Mouse (Mus musculus) small intestine, adult 2 months (tissue): ENCODE measurements around the gene Nktr. TPM values are rescaled to one million over a fixed set of nuclear protein-coding genes. Genes with fewer than 3 reads are reported as not detected.

ENCODE experiments used
- H3K27ac ChIP-seq: fragments of 200-500 bp; 2 replicates; pipeline ENCODE4 v1.5.1; 2012; ENCODE audit warnings: low read depth, low read length, control low read depth, inconsistent platforms; ENCODE audit not compliant: insufficient read depth
- H3K27me3 ChIP-seq: fragments of 200-500 bp; 2 replicates; pipeline ENCODE4 v1.6.1; 2012; ENCODE audit warnings: mild to moderate bottlenecking, moderate library complexity, low read length, inconsistent platforms; ENCODE audit not compliant: control insufficient read depth, insufficient read depth
- H3K36me3 ChIP-seq: fragments of 200-500 bp; 2 replicates; pipeline ENCODE4 v1.6.1; 2012; ENCODE audit warnings: mild to moderate bottlenecking, low read length, control low read depth, inconsistent platforms; ENCODE audit not compliant: control insufficient read depth, insufficient read depth
- H3K4me1 ChIP-seq: fragments of 200-500 bp; 2 replicates; pipeline ENCODE4 v1.6.1; 2012; ENCODE audit warnings: low read length, inconsistent platforms, mixed read lengths; ENCODE audit not compliant: control insufficient read depth, insufficient read depth, insufficient read length
- H3K4me3 ChIP-seq: fragments of 200-500 bp; 2 replicates; pipeline ENCODE4 v1.5.1; 2012; ENCODE audit warnings: low read depth, mild to moderate bottlenecking, control low read depth, inconsistent platforms, low read length, moderate library complexity
- CTCF ChIP-seq: fragments of 200-500 bp; IDR thresholded peaks from 2 replicates; pipeline ENCODE4 v1.5.1; 2012; ENCODE audit warnings: low read depth, mild to moderate bottlenecking, control low read depth, inconsistent platforms, low read length, moderate library complexity, mixed read lengths; ENCODE audit not compliant: insufficient replicate concordance, insufficient read length; ENCODE audit errors: extremely low read depth
- POLR2A ChIP-seq: fragments of 200-500 bp; IDR thresholded peaks from 2 replicates; pipeline ENCODE4 v1.6.1; 2012; ENCODE audit warnings: low read depth, mild to moderate bottlenecking, control low read depth, inconsistent platforms, low read length, moderate library complexity
- WGBS: fragments of 180-500 bp; shearing (Covaris S2); methylation state at CpG from one replicate; pipeline ENCODE4 v1.1.7; 2018; 5-methylcytosine and 5-hydroxymethylcytosine counted together
- polyA plus RNA-seq: library from polyadenylated mRNA; depleted of rRNA; stranded (reverse); fragments of >200 nt; gene quantifications from 2 replicates; pipeline ENCODE4 v1.2.3, GENCODE M21; 2012; rRNA removed

Nktr gene
- polyA plus RNA-seq, 1 experiment, result 30.2 TPM

DNA sequence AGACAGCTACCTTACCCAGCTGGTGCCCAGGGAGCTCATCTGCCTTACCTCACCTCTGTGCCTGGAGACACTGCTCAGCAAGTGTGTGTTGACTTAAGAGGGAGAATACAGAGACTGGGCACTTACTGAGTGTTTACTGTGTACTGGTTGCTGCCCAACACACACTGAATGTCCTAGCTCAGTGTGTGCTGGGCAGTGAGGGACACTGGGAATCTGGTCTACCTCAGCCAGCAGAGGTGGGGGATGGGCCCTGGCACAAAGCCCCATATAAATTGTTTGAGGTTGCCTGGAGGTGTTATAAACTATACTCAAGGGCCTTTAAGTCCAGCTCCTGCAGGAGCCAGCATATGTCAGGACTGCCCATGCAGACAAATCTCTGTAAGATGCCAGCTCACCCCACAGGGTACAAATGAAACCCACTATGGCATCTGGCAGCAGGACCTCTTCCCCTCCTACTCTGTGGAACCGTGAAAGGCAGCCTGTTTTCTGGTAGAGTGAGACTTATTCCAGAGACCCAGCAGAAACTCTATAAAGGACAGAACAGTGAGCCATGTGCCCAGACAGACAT lies 76.1 kb downstream of the Nktr start:
- Histone ChIP-seq H3K36me3 (no peaks in the 10 kb centered on the region), H3K27ac (no peak overlapping the region), H3K27me3 (no peaks in the 10 kb centered on the region), H3K4me1 (peaks cover 19% of the 10 kb centered on the region), H3K4me3 (no peak overlapping the region)
- TF ChIP-seq POLR2A (no peak), CTCF (no peak)
- WGBS, result 50% methylated on average over 1 of the region's 1 CpGs

DNA sequence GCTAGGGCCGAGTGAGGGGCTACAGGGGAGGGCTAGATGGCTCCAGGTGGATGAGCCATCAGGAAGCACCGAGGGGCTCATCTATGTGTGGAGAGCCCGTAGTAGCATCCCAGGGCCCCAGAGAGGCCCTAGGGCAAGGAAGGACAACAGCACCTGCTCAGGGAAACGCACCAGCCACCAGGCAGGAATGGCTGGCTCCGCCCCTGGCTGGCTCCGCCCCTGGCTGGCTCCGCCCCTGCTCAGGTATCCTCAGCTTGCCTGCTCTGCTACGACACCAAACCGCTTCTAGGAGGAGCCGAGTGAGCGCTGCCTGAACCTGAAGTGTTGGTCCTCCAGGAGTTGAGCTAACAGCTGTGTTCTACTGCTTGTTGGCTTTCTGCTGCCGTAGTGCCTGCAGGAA lies 78.8 kb downstream of the Nktr start:
- peak overlapping the region; percentile 54 for H3K27ac ChIP-seq
- H3K36me3 ChIP-seq, result no peaks in the 10 kb centered on the region
- TF ChIP-seq POLR2A (peak; percentile 34; the same call in 1 of the 2 replicates), CTCF (no peak)
- WGBS, result 10% methylated on average over 12 of the region's 12 CpGs
- no peaks in the 10 kb centered on the region for H3K27me3 ChIP-seq
- peaks cover 19% of the 10 kb centered on the region for H3K4me1 ChIP-seq
- peak overlapping the region; percentile 54 for H3K4me3 ChIP-seq

DNA sequence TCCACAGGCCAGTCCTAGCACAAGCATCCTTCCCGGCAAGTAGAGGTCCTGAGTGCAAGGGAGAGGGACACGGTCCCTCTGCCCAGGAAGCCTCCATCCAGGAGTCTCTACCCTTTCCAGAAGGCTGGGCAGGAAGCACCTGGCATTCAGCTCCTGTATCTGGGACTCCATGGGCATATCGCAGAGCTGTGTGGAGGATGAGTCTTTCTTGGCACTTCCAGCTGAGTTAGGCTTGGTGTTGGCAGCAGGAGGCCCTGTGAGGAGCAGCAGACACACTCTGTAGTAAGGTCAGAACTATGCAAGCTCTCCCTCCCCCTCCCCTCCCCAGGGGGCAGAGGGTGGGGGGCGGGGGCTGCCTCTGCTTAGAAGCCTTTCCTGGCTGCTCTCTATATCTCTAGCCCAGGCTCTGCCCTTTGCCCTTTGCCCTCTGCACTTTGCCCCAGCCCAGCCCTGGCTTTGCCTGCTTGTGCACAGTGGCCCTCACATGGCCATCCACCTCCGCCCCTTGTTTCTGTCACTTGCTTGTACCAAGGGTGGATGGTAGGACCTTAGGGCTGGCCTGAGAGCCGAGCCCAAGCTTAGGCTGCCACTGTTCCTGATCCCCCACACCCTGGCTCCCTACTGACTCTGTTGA lies 80.0 kb downstream of the Nktr start:
- no peak overlapping the region for H3K4me3 ChIP-seq
- no peak for TF ChIP-seq POLR2A
- no peak for TF ChIP-seq CTCF
- no peaks in the 10 kb centered on the region for H3K36me3 ChIP-seq
- H3K27ac ChIP-seq, result peak overlapping the region; percentile 70
- peaks cover 19% of the 10 kb centered on the region for H3K4me1 ChIP-seq
- H3K27me3 ChIP-seq, result no peaks in the 10 kb centered on the region
- WGBS, result 27% methylated on average over 6 of the region's 6 CpGs

DNA sequence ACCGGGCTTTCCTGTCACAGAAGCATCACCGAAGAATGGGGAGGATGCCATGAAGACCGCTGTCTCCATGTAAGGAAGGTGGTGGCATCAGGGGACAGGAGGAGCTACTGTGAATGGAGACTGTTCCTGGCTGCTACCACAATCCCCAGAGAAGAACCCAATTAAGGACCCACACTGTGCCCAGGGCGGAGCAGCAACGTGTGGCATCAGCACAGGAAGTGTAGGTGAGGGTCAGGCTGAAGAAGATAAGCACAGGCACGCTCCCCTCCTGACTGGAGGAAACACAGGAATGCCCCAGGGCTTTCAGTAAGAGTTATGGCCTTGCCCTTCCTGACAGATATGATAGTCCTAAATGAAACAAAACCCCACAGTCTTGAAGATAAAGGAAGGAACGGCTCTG lies 83.8 kb downstream of the Nktr start:
- no peak overlapping the region for H3K27ac ChIP-seq
- no peaks in the 10 kb centered on the region for H3K36me3 ChIP-seq
- WGBS, result 52% methylated on average over 7 of the region's 7 CpGs
- H3K4me3 ChIP-seq, result no peak overlapping the region
- H3K27me3 ChIP-seq, result no peaks in the 10 kb centered on the region
- peaks cover 16% of the 10 kb centered on the region for H3K4me1 ChIP-seq
- TF ChIP-seq POLR2A (no peak), CTCF (no peak)

Other genes starting within 250 kb of the Nktr start
- 168 and 248 TPM in 2 replicates for gene Cck, start 223.5 kb upstream of the Nktr start, polyA plus RNA-seq
- gene Lyzl4, start 77.1 kb upstream of the Nktr start, polyA plus RNA-seq, result 0.32 TPM in 1 of 2 replicates, not detected in the other
- 43.5 and 171 TPM in 2 replicates for gene Vipr1, start 76.5 kb upstream of the Nktr start, polyA plus RNA-seq
- 18.2 and 27.0 TPM in 2 replicates for gene Sec22c, start 13.7 kb upstream of the Nktr start, polyA plus RNA-seq
- 10.9 and 11.6 TPM in 2 replicates for gene Ss18l2, start 8.8 kb upstream of the Nktr start, polyA plus RNA-seq
- gene Zfp651, start 40.2 kb downstream of the Nktr start, polyA plus RNA-seq, result 5.9 and 8.9 TPM in 2 replicates
- gene Klhl40, start 58.4 kb downstream of the Nktr start, polyA plus RNA-seq, result 0.14 TPM in 1 of 2 replicates, not detected in the other
- 5.1 and 5.2 TPM in 2 replicates for gene Hhatl, start 73.3 kb downstream of the Nktr start, polyA plus RNA-seq
- 0.65 TPM in 1 of 2 replicates, not detected in the other for gene Ccdc13, start 120.3 kb downstream of the Nktr start, polyA plus RNA-seq
- 7.0 and 11.4 TPM in 2 replicates for gene Higd1a, start 139.2 kb downstream of the Nktr start, polyA plus RNA-seq
- 0.42 and 1.4 TPM in 2 replicates for gene Ackr2, start 179.2 kb downstream of the Nktr start, polyA plus RNA-seq
- gene Cyp8b1, start 197.1 kb downstream of the Nktr start, polyA plus RNA-seq, result not detected in 2 replicates
- gene Fam198a, start 231.8 kb downstream of the Nktr start, polyA plus RNA-seq, result 0.24 and 0.39 TPM in 2 replicates